Mouse (Mus musculus) monocyte, adult 2 months (primary cell): Measurements from ENCODE around the gene Btbd35f22.
"Not testable (repeated sequence)": the region's sequence is repeated elsewhere in the genome, so short reads cannot be mapped to it uniquely, and the experiment has no call there.

Experiments
- DNase-seq, 2 experiments: peaks; one replicate each; pipeline ENCODE4 v3.0.0; 2022; ENCODE audit warnings: low spot score in 2 of 2, low read depth in 1 of 2

The Btbd35f22 gene

DNA sequence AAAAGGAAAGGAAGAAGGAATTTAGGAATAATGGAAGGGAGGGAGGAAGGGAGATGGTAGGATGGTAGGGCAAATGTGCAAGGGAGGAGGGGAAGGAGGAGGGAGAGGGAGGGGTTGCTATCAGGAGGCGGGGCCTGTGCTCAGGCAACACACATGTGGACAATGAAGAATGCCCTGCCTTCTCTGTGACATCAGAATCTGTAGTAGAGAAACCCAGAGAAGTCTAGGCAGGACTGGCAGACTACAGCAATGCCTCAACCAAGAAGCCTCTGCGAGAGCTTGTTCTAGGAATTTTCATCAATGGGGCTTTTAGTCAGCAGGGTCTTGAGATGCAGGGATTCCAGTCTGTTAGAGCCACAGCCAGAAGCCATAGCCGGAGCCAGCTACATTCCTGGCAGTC lies at the start of gene Btbd35f22:
Btbd35f22 (plus strand) TSS at position 301 of the 400 bp plus-strand sequence.
- not testable (repeated sequence) for DNase-seq
